Mouse (Mus musculus): ENCODE data around the gene Cd164. TPM values are rescaled to one million over a fixed set of nuclear protein-coding genes. Genes with fewer than 3 reads are reported as not detected.
A peak's percentile ranks its signal among the peaks of the same experiment; 100 is the strongest.

Cd164 gene
- total RNA-seq (2022): 10 to 100 TPM; 71.8 to 75.3 (median 74.1) TPM

DNA sequence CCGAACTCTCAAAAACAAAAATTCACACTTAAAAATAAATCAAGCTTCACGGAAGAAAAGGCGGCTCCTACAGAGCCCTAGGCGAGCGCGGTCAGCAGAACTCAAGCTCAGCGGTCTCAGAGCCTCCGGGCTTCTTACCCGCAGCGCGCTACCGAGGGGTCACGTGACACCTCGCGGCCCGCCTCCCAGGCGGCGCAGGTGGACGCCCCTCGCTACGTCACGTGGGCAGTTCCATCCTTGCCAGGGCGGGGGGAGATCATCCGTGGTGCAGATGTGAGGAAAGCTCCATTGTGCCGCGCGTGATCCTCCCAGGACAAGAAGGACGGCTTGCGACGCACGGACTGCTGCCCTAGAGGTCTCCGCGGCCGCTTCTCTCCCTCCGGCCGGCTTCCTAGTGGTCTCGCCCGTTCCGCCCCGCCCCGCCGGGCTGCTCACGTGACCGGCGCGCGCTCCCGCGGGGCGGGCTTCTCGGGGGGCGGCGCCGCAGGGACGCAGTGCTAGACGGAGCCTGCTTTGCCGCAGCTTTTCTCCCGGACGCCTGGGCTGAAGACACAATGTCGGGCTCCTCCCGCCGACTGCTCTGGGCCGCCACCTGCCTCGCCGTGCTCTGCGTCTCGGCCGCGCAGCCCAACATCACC, at the start of gene Cd164:
Gene Cd164 (plus strand): TSS at position 434 of the 638 bp plus-strand sequence.
- DNase-seq (ENCODE audit: low spot score in 2 of 2): peak; percentile 85 to 87

DNA sequence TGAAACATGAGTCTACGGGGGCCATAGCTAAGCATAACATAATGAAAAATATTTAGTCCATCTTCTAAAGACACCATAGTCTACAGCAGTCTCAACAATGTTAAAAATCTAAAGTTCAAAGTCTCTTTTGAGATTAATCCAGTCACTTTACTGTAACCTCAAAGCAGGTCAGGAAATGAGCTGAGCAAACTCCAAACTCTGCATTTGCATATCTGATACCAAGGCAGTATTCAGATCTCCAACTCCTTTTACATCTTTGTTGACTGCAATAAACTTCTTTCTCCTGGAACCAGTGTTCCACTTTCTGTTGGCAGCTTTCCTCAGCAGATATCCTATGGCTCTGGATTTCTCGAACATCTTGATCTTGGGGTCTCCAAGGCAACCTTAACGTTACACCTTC, 48.5 kb upstream of the Cd164 start:
- DNase-seq (ENCODE audit: low spot score in 2 of 2): no peak

DNA sequence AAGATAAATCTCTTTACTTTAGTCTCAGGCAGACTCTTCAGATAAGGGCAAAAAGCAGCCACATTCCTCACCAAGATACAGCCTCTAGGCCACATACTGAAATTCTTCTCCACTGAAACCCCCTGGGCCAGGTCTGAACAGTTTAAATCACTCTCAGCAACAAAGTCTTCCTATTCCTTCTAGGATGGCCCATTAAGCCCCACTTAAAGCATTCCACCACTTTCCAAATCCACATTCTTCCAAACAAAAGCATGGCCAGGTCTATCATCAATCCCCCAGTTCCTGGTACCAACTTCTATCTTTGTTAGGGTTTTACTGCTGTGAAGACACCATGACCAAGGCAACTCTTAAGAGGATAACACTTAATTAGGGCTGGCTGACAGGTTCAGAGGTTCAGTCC, 46.7 kb upstream of the Cd164 start:
- DNase-seq (ENCODE audit: low spot score in 2 of 2): no peak

DNA sequence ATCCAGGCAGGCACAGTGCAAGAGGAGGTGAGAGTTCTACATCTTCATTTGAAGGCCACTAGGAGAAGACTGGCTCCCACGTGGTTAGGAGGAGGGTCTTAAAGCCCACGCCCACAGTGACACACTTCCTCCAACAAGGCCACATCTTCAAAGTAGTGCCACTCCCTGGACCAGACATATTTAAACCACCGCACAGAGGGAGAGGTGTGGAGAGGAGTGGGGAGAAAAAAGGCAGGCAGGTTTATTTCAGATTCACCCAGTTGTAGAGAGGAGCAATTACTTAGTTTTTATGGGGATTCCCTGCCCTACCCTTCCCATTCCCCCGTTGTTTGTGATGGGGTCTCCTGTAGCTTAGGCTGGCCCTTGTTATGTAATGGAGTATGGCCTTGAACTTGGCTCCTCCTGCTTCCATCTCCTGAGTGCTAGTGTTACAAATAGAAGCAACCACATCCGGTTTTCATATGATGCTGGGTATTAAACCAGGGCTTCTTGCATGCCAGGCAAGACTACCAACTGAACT, 46.2 kb upstream of the Cd164 start:
- no peak for DNase-seq (ENCODE audit: low spot score in 2 of 2)

DNA sequence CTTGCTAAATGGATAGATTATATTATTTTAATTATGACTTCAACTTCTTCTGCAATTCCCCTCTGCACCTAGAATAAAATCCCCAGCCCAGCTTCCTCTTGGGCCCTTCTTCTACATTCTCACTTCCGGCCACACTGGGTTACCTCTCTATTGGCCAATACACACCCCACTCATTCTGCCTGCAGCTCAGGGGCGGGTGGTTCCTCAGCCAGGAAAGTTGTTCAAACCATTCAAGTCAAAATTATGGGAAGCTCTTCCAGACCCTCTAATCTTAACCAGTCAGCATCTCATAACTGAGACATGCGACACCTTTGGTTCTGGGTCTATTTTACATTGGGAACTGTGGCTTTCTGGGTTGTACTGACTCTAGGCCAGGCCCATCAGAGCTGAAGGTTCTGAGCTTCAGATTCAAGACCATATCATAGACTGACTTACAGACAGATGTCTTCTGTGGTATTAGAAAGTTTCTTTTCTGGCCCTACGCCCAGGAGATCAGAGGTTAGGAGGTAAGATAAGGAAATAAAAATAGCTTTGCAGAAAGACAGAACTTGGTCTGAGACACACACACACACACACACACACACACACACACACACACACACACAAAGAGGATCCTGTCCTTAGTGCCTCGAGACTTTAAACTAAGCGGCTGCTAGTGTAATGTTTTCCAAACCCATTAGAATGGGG, 45.3 kb upstream of the Cd164 start:
- no peak for DNase-seq (ENCODE audit: low spot score in 2 of 2)

DNA sequence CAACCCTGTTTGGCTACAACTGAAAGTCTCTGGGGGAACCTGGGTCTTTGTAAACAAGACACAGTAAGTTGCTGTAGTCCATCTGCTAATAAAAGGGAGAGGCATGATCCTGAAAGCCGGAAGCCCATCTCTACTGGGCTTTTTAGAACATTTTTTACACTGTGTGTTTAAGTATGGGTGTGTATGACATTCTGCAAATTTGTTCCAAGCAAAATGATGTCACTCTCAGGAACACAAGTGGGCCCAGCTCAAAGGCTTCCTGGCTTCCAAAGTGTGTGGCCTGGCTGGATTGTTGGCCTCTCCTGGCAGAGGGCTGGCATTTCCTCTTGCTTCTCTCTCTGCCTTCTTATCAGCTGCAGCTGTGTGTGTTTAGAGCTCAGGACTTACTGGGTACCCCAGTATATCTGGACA, 44.2 kb upstream of the Cd164 start:
- no peak for DNase-seq (ENCODE audit: low spot score in 2 of 2)

DNA sequence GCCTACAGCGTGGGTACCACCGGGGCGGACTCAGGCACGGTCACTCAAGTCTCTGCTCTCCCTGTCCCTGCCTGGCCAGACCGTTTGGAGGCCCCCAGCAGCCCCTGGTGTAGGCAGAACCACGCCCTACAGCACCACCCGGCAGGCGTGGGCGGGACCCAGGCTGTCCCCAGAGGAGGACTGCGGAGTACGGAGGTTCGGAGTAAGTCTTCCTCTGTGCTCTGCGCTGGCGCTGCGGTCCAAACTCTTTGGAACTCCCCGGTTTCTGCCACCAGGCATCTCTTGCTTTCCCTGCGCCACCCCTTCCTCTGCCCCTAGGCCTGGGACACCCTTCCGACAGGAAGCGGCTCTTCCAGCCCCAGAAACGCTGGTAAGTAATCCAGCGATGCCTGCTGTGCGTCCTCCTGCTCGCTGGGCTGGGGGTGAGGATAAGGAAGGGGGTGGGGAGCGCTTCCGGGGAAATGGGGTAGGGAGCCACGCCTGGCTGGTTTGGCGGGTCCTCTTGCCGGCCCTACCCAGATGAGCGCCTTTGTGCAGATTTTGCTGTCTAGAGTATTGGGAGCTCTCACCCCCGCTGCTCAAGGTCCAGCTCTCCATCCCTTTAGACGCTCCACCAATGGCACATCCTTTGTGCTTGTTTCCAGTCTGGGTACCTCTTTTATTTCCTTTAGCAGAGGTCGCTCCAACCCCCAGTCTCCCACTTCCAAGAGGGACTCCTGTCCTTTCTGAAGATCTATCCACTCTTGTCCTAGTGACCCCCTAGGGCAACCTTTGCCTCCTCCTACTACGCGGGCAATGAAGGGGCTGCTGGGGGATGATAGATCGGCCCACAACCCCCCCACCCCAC, 42.8 kb upstream of the Cd164 start, which contains the start of gene Mical1:
Gene Mical1 (plus strand): TSS at position 144 of the 847 bp plus-strand sequence.
- peak; percentile 25 to 55 for DNase-seq (ENCODE audit: low spot score in 2 of 2)

DNA sequence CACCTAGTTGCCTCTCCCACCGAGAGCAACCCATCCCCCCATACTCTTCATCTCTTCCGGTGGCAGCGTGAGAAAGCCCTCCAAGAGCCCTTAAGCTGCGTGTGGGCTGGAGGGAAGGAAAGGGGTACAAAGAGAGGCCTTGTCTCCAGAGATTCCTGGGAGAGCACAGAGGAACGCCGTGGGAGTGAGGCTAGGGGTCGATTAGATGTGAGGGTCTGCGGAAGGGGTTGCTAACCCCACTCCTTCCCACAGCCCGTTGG, 42.3 kb upstream of the Cd164 start:
- no peak for DNase-seq (ENCODE audit: low spot score in 2 of 2)

DNA sequence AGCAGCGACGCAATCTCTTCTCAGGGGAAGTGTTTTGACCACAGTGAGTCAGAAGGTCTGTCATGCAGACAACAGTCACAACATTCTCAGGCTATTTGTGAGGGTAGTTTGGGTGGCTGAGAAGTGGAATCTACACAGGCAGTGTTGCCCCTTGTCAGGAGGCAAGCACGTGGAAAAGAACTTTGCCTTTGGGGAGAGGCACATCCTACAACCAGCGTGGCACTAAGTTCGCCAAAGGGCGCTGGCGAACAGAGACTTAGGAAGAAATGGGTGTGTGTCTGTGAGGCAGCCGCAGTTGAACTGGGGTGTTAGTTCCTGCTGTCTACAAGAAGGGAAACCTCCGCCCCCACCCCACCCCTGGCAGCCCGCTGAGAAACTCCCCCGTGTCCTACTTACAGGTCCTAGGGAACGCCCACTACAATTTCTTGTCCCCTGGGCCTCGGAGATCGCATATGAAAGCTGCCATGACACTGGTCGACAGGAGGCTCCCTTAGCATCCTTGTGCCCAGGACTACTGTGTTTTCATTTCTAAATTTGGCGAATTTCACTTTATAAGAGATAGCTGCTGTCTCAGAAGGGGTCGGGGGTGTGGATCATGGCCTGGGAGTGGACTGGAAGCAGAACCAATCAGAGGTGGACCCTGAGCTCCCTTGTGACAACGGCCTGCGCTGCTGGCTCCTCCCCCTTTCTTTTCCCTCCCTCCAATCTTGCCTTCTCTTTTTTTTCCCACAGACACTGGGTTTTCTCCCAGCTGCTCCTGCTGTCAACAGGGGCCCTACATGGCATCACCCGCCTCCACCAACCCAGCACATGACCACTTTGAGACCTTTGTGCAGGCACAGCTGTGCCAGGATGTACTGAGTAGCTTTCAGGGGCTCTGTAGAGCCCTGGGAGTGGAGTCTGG, 41.7 kb upstream of the Cd164 start:
- peak; percentile 29 to 67 for DNase-seq (ENCODE audit: low spot score in 2 of 2)

DNA sequence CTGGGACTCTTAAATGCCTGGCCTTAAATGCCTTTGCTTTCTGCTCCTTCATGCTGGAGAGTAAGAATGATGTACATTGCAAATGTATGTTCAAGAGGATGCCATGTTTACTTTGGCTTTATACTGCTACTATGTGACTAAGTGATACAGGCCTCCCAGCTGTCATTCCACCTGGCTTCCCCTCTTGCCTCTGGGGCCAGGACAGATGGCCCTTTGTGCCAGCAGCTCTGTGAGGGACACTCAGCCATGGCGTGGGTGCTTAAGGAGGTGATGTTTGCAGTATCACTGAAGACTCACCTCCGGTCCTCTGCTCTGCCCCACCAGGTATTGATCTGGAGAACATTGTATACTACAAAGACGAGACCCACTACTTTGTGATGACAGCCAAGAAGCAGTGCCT, 39.3 kb upstream of the Cd164 start:
- DNase-seq (ENCODE audit: low spot score in 2 of 2): no peak

DNA sequence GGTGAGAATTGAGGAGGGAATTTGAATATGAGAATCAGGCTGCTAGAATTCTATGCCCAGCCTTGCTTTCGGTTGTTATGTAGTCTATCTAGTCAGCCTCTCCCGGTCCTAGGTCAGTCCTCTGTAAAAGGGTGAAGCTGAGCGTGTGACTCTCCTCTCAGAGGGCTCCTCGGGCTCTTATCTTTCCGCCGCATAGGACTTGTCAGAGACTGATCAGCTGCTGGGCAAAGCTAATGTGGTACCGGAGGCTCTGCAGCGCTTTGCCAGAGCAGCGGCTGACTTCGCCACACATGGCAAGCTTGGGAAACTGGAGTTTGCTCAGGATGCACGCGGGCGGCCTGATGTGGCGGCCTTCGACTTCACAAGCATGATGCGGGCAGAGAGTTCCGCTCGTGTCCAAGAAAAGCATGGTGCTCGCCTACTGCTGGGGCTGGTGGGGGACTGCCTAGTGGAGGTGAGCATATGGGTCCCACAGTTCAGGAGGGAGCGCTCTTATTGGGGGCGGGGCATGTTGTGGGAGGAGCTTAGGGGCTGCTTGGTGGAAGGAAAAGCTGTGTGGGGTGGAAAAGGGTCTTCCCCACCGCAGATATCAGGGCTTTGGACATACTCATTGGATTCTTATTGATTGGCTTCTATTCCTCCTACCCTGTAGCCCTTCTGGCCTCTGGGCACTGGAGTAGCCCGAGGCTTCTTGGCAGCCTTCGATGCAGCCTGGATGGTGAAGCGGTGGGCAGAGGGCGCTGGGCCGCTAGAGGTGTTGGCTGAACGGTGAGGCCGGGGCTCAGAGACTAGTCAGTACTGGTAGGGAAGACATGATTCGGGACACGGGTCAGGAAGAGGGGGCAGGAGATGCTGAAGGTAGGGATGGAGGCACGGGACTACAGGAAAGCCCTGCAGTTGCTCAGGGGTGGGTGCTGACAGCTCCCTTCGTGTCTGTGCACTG, 38.0 kb upstream of the Cd164 start:
- no peak for DNase-seq (ENCODE audit: low spot score in 2 of 2)

DNA sequence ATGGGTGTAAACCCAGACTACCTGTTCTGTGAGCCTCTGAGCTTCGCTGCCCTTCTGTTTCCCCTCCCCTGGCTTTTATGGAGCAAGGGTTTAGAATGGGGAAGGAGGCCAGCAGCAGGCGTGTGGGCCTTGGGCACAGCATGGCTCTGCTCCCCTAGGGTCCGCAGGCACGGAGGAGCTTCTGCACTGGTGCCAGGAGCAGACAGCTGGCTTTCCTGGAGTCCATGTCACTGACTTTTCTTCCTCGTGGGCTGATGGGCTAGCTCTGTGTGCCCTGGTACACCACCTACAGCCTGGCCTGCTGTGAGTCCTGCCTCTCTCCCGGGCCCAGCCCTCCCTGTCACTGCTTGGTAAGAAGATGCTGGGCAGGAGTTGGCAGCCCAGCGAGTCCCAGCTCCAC, 36.8 kb upstream of the Cd164 start:
- no peak for DNase-seq (ENCODE audit: low spot score in 2 of 2)

DNA sequence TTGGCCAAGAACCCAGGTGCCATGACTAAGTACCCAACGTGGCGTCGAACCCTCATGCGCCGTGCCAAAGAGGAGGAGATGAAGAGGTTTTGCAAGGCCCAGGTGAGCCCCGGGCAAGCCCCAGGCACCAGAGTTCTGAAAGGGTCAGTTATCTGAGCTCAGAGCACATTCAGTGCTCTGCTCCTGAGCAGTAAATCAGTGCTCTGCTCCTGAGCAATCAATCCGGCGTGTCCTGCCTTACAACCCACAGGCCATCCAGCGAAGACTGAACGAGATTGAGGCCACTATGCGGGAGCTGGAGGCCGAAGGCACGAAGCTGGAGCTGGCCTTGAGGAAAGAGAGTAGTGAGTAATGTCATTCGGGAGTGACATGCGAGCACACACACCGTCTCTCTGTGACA, 33.4 kb upstream of the Cd164 start:
- DNase-seq (ENCODE audit: low spot score in 2 of 2): no peak

DNA sequence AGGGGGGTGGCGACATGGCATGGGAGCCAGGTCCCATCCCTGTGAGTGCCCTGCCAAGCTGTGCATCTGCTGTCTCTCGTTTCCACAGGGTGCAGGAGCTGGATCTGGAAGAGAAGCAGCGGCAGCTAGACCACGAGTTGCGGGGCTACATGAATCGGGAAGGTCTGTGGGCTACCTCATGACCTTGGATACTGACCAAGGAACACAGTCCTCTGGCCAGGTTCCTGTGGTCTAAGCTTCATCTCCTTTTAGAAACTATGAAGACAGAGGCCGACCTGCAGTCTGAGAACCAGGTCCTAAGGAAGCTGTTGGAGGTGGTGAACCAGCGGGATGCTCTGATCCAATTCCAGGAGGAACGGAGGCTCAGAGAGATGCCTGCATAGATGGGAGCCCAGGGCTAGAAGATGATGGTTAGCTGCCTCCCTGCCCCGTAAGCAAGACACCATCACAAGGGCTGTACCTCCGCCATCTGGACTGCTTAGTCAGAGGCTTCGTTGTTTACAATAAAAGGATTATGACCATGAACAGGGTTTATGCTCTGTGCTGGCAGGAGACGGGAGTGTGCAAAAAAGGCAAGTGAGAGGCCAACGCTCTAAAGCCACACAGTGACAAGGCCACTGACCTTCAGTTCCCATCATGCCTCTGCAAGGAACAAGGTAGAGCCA, 32.6 kb upstream of the Cd164 start:
- no peak for DNase-seq (ENCODE audit: low spot score in 2 of 2)

DNA sequence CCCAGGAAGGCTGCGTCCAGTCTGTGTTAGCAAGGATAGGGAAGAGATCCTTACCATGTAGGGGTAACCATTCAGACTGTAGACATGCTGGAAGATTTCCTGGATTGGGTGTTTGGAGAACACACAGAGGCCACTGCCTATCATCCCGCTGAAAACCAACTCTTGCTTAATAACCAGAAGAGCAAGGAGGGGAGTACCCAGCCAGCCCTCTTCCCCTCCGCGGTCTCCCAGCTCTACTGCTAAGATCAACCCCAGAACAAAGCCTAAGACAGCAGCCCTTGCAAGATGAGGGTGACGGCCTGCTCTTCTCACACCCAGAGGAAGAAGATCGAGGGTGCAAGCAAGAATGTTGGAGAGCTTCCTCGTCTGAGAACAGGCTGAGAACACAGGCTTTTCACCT, 30.3 kb upstream of the Cd164 start:
- DNase-seq (ENCODE audit: low spot score in 2 of 2): no peak

DNA sequence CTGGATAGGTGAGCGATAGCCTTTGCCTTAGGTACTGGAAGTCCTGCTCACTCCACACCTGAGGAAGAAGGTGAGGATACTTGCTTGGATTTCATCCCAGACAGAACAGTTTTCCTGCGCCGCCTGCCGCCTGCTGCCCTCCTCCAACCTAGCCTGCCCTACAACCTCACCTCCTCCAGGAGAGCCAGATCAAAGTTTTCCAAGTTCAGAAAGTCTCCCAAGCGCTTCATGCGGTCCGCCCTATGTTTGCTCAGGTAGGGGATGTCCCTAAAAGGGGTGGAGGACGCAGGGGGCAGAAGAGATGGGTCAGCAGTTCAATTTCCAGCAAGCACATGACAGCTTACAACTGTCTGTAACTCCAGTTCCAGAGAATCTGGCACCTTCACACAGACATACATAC, 29.9 kb upstream of the Cd164 start:
- no peak for DNase-seq (ENCODE audit: low spot score in 2 of 2)

DNA sequence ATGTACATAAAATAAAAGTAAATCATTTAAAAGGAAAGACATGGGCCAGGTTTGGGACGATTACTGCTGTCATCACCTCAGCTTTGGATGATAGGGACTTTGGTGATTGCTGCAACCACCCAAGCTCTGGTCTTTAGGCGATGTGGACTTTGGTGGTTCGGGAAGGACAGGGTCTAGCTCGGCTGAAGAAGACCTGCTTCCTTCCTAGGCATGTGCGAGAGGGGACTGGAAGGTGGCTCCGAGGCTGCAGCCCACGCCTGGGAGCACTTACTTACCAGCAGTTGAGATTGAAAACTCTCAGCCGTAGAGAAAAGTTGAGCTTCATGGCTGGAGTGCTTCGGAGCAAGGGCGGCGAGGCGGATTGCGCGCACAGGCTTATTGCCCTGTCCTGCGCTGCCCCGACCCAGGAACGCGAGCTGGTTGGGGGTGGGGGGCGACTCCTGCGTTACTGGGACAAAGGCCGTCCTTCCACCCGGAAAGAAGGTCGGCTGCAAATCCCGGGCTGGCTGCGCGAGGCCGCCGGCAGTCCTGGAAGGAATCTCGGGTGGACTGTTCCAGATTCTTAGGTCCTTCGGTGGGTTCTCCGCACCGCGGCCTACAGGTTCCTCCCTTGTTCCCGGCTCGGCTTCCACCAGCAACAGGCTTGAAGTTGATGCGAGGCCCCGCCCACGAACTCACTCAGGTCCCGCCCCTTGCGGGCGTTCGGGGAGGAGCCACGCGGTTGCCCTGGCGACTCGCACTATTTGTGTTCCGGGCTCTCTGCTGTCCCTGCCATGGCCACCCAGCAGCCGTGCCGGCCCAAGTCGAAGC, 29.3 kb upstream of the Cd164 start, which contains the start of the genes Smpd2 and Ppil6:
Gene Smpd2 (minus strand): TSS at position 662 of the 810 bp plus-strand sequence.
Gene Ppil6 (plus strand): TSS at position 732 of the 810 bp plus-strand sequence.
- peak; percentile 86 to 93 for DNase-seq (ENCODE audit: low spot score in 2 of 2)

DNA sequence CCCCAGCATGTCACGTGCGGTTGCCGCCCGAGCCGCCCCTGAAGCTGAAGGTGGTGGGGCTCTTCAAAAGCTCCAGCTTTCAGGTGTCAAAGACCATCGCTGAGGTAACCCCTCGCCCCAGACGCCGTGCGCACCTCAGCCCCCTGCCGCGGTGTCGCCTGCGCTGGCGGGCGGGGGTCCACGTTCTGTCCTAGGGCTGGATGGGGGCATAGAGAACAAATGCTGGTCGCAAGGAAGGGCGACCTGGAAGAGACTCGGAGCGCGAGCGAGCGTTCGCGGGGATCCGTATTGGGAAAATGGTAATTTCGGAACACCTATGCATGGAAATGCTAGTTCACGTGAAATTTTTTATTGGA, 28.7 kb upstream of the Cd164 start:
- DNase-seq (ENCODE audit: low spot score in 2 of 2): no peak

DNA sequence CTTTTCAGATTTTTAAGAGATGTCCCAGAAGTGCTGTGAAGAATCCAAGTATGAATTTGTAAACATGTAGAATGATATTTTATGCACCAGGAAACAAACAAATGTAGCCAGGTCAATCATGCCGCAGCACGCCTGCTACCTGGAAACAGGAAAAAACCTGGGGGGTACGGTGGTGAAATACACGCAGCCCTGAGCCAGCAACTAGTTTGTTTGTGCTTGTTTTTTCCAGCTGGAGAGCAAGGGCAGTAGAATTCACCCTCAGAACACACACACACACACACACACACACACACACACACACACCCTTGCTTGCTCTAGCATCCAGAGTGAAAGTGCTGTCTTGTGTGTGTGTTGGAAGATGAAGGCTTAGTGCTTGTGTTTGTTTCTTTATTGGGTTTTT, 28.1 kb upstream of the Cd164 start:
- DNase-seq (ENCODE audit: low spot score in 2 of 2): no peak

Measured in left cerebral cortex, adult 8-10 months (tissue).